Mouse (Mus musculus) cerebellum, postnatal 4 days (tissue): ENCODE data around the gene Gli1.
A peak's percentile ranks its signal among the peaks of the same experiment; 100 is the strongest.

Experiments
- DNase-seq, 2 experiments: peaks; one replicate each; pipeline ENCODE4 v3.0.0; 2022; ENCODE audit warnings: low spot score in 2 of 2, mixed read lengths in 1 of 2

Gli1 gene

GRCm38 (mm10) chr10:127348957-127349356 lies 7.2 kb upstream of the Gli1 start:
- DNase-seq, result no peak

- no peak for DNase-seq
Measured at GRCm38 (mm10) chr10:127346173-127346572, 4.4 kb upstream of the Gli1 start.

GRCm38 (mm10) chr10:127343029-127343428 lies 1.3 kb upstream of the Gli1 start:
- no peak for DNase-seq

- no peak for DNase-seq
Measured at GRCm38 (mm10) chr10:127341360-127341690, 449 bp downstream of the Gli1 start.

GRCm38 (mm10) chr10:127340577-127341359 lies 1.0 kb downstream of the Gli1 start:
- DNase-seq, result peak in 1 of 2 experiments; percentile 56

- DNase-seq, result peak in 1 of 2 experiments; percentile 63
Measured at GRCm38 (mm10) chr10:127339683-127340576, 1.8 kb downstream of the Gli1 start.

GRCm38 (mm10) chr10:127338930-127339682 lies 2.7 kb downstream of the Gli1 start:
- peak; percentile 68 to 89 for DNase-seq

- no peak for DNase-seq
Measured at GRCm38 (mm10) chr10:127337536-127338099, 4.2 kb downstream of the Gli1 start.

GRCm38 (mm10) chr10:127336952-127337351 lies 4.8 kb downstream of the Gli1 start:
- DNase-seq, result no peak

GRCm38 (mm10) chr10:127335271-127335670 lies 6.5 kb downstream of the Gli1 start:
- no peak for DNase-seq

- no peak for DNase-seq
Measured at GRCm38 (mm10) chr10:127333152-127333551, 8.6 kb downstream of the Gli1 start.

- no peak for DNase-seq
Measured at GRCm38 (mm10) chr10:127332211-127332874, 9.4 kb downstream of the Gli1 start.

- DNase-seq, result no peak
Measured at GRCm38 (mm10) chr10:127330212-127330611, 11.6 kb downstream of the Gli1 start.

- no peak for DNase-seq
Measured at GRCm38 (mm10) chr10:127327461-127328145, 14.2 kb downstream of the Gli1 start.

- no peak for DNase-seq
Measured at GRCm38 (mm10) chr10:127326828-127327227, 14.9 kb downstream of the Gli1 start.

- no peak for DNase-seq
Measured at GRCm38 (mm10) chr10:127326017-127326801, 15.6 kb downstream of the Gli1 start.

- no peak for DNase-seq
Measured at GRCm38 (mm10) chr10:127325454-127326016, 16.2 kb downstream of the Gli1 start.

- DNase-seq, result no peak
Measured at GRCm38 (mm10) chr10:127324495-127324894, 17.3 kb downstream of the Gli1 start.

- no peak for DNase-seq
Measured at GRCm38 (mm10) chr10:127323131-127323855, 18.5 kb downstream of the Gli1 start.
